Mouse (Mus musculus) stomach, postnatal 0 days (tissue): ENCODE measurements at regions not wholly inside any gene's neighbourhood (a gene's known extent, or its start where the extent isn't known, plus 50 kb on each side); places are given as distances from the start of the nearest gene placed in this dataset.

Experiments
- ATAC-seq: fragments of 200-750 bp; cut with Nextera tagmentation; 2 replicates; pipeline ENCODE4 v1.8.0; 2017; ENCODE audit not compliant: low FRiP score, low TSS enrichment
- DNase-seq: peaks from one replicate; pipeline ENCODE4 v3.0.0-alpha.2; 2016; ENCODE audit warnings: low spot score
- H3K27ac ChIP-seq: fragments of 300-500 bp; sonication (generic); replicated peaks from 2 replicates; pipeline ENCODE4 v1.5.1; 2014; ENCODE audit warnings: mild to moderate bottlenecking, control low read depth
- H3K27me3 ChIP-seq: fragments of 300-500 bp; sonication (generic); 2 replicates; pipeline ENCODE4 v1.6.1; 2014; ENCODE audit warnings: low read length; ENCODE audit not compliant: control insufficient read depth, insufficient read depth
- H3K36me3 ChIP-seq: fragments of 300-500 bp; sonication (generic); 2 replicates; pipeline ENCODE4 v1.6.1; 2014; ENCODE audit warnings: low read length, mixed read lengths; ENCODE audit not compliant: control insufficient read depth, insufficient read depth
- H3K4me1 ChIP-seq: fragments of 300-500 bp; sonication (generic); replicated peaks from 2 replicates; pipeline ENCODE4 v1.6.1; 2014; ENCODE audit warnings: antibody characterized with exemption; ENCODE audit not compliant: control insufficient read depth, insufficient read depth
- H3K4me2 ChIP-seq: fragments of 300-500 bp; sonication (generic); replicated peaks from 2 replicates; pipeline ENCODE4 v1.6.1; 2014; ENCODE audit warnings: low read depth, mild to moderate bottlenecking, control low read depth, moderate library complexity
- H3K4me3 ChIP-seq: fragments of 300-500 bp; sonication (generic); 2 replicates; pipeline ENCODE4 v1.5.1; 2014; ENCODE audit warnings: low read depth, low read length, control low read depth
- H3K9ac ChIP-seq: fragments of 300-500 bp; sonication (generic); 2 replicates; pipeline ENCODE4 v1.6.1; 2014; ENCODE audit warnings: mild to moderate bottlenecking, low read length, control low read depth, mixed read lengths
- H3K9me3 ChIP-seq: fragments of 300-500 bp; sonication (generic); 2 replicates; pipeline ENCODE4 v1.6.1; 2016; ENCODE audit warnings: low read length; ENCODE audit not compliant: control insufficient read depth
- CTCF ChIP-seq: IDR thresholded peaks from 2 replicates; pipeline ENCODE4 v1.5.1; 2016; ENCODE audit warnings: antibody characterized with exemption, low read depth, mild to moderate bottlenecking, moderate library complexity
- EP300 ChIP-seq: optimal IDR thresholded peaks from 2 replicates; pipeline ENCODE3; 2016; ENCODE audit warnings: antibody characterized with exemption
- WGBS: fragments of 180-500 bp; shearing (Covaris S2); extraction: QIAGEN DNeasy Blood & Tissue Kit; methylation state at CpG from one replicate; pipeline ENCODE4 v1.1.7; 2014; 5-methylcytosine and 5-hydroxymethylcytosine counted together

DNA sequence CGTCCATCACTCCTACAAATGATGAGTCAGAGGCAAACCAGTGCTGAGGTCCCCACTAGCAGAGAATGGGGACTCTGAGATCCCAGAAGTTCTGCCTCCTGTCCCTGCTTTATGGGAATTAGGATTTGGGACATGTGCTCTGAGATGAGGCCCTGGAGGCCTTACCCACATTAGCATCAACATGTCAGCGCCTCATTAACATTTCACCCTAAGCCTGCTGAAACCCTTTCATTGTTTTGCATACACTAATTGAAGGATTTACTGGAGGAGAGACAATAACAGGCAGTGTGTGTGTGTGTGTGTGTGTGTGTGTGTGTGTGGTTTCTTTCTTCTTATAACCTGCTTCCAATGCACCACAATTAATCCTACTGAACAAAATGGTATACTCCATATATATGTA, 178.7 kb downstream of the Sec61b start:
- ATAC-seq (no peak), DNase-seq (no peak)
- 77% methylated on average over 2 of the region's 2 CpGs for WGBS
- no peak for TF ChIP-seq CTCF
- H3K36me3 ChIP-seq, result no peaks in the 10 kb centered on the region
- no peak overlapping the region for H3K4me2 ChIP-seq
- no peaks in the 10 kb centered on the region for H3K27me3 ChIP-seq
- no peak overlapping the region for H3K4me3 ChIP-seq
- H3K9ac ChIP-seq, result no peak overlapping the region
- no peaks in the 10 kb centered on the region for H3K4me1 ChIP-seq
- H3K9me3 ChIP-seq, result no peaks in the 10 kb centered on the region
- no peak overlapping the region for H3K27ac ChIP-seq

GRCm38 (mm10) chr4:47669519-47669918, 195.1 kb downstream of the Sec61b start:
- no peak for TF ChIP-seq EP300
- no peak for TF ChIP-seq CTCF
- H3K36me3 ChIP-seq, result no peaks in the 10 kb centered on the region
- H3K9ac ChIP-seq, result no peak overlapping the region
- H3K4me2 ChIP-seq, result no peak overlapping the region
- DNase-seq, result no peak
- H3K9me3 ChIP-seq, result no peaks in the 10 kb centered on the region
- H3K4me3 ChIP-seq, result no peak overlapping the region
- H3K27ac ChIP-seq, result no peak overlapping the region
- H3K4me1 ChIP-seq, result no peaks in the 10 kb centered on the region
- WGBS, result 60% methylated on average over 5 of the region's 5 CpGs
- ATAC-seq, result no peak
- H3K27me3 ChIP-seq, result no peaks in the 10 kb centered on the region

DNA sequence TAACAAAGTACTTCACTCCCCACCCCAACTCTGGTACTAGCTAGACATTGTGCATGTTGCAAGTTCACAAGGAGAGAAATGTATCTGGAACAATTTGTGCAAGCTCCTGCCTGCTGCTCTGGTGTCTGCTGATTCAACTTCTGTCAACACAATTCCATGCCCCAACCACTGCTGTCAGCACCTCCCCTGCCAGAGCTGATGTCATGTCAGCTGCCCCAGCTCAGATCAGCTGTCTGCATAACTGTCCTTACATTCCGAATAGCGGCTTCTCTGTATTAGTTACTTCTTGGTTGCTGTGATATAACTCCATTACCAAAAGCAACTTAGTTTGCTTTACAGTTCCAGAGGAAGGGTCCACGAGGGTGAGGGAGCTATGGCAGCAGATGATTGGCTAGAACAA, 196.0 kb downstream of the Sec61b start:
- Histone ChIP-seq H3K9me3 (no peaks in the 10 kb centered on the region), H3K4me3 (no peak overlapping the region), H3K27me3 (no peaks in the 10 kb centered on the region), H3K4me2 (no peak overlapping the region), H3K4me1 (no peaks in the 10 kb centered on the region), H3K36me3 (no peaks in the 10 kb centered on the region), H3K9ac (no peak overlapping the region), H3K27ac (no peak overlapping the region)
- ATAC-seq (no peak), DNase-seq (no peak)
- 57% methylated on average over 3 of the region's 3 CpGs for WGBS
- TF ChIP-seq CTCF, result no peak
- TF ChIP-seq EP300, result no peak

GRCm38 (mm10) chr4:47671362-47671761, 196.9 kb downstream of the Sec61b start:
- no peaks in the 10 kb centered on the region for H3K9me3 ChIP-seq
- TF ChIP-seq CTCF, result no peak
- no peak for TF ChIP-seq EP300
- H3K4me2 ChIP-seq, result no peak overlapping the region
- ATAC-seq (no peak), DNase-seq (no peak)
- 73% methylated on average over 5 of the region's 5 CpGs for WGBS
- no peak overlapping the region for H3K27ac ChIP-seq
- no peaks in the 10 kb centered on the region for H3K27me3 ChIP-seq
- H3K9ac ChIP-seq, result no peak overlapping the region
- no peaks in the 10 kb centered on the region for H3K4me1 ChIP-seq
- H3K36me3 ChIP-seq, result no peaks in the 10 kb centered on the region
- H3K4me3 ChIP-seq, result no peak overlapping the region

DNA sequence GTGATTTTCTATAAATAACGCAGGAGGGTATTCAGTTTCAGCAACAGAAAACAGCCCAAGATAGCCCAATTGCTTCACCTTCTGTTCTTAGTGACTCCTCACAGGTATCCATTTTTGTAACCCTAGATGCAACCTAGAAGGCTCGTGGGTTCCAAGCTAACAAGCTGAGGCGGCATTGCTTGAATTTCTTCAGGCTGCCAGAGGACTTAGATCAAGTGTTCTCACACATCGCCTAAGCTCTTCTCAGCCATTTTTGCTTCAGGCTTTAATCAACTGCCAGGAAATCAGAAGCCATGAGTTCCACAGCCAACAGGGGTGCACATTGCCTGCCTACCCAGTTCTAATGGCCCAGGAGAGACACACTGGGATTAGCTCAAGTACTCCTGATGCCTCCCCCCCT, 206.7 kb downstream of the Sec61b start:
- 83% methylated on average over 4 of the region's 4 CpGs for WGBS
- no peak overlapping the region for H3K4me2 ChIP-seq
- H3K27me3 ChIP-seq, result no peaks in the 10 kb centered on the region

GRCm38 (mm10) chr4:47691207-47691606, 216.7 kb downstream of the Sec61b start:
- WGBS, result 68% methylated on average over 2 of the region's 2 CpGs
- H3K9ac ChIP-seq, result no peak overlapping the region
- no peaks in the 10 kb centered on the region for H3K9me3 ChIP-seq
- ATAC-seq (peak; percentile 86; the same call in 1 of the 2 replicates), DNase-seq (peak; percentile 63)
- H3K4me3 ChIP-seq, result no peak overlapping the region
- H3K27ac ChIP-seq, result no peak overlapping the region
- no peak overlapping the region for H3K4me2 ChIP-seq
- TF ChIP-seq CTCF (no peak), EP300 (no peak)
- no peaks in the 10 kb centered on the region for H3K4me1 ChIP-seq
- no peaks in the 10 kb centered on the region for H3K27me3 ChIP-seq
- no peaks in the 10 kb centered on the region for H3K36me3 ChIP-seq

More for the DNA sequence above, 206.7 kb downstream of the Sec61b start:
- H3K9me3 ChIP-seq, result no peaks in the 10 kb centered on the region
- DNase-seq (no peak), ATAC-seq (no peak)
- no peak overlapping the region for H3K9ac ChIP-seq
- no peak overlapping the region for H3K4me3 ChIP-seq
- H3K36me3 ChIP-seq, result no peaks in the 10 kb centered on the region
- no peaks in the 10 kb centered on the region for H3K4me1 ChIP-seq
- TF ChIP-seq EP300 (no peak), CTCF (no peak)
- H3K27ac ChIP-seq, result no peak overlapping the region
